Mouse (Mus musculus) G1E (cell line): Measurements from ENCODE around the gene Cyp4f13.

Experiments used
- CTCF ChIP-seq: IDR thresholded peaks from 2 replicates; pipeline ENCODE4 v1.5.1; 2012; ENCODE audit warnings: low read depth, low read length, inconsistent platforms, mixed read lengths
- GATA1 ChIP-seq: IDR thresholded peaks from 2 replicates; pipeline ENCODE4 v1.6.1; 2012; ENCODE audit warnings: borderline replicate concordance, low read length, inconsistent platforms, mixed read lengths

DNA sequence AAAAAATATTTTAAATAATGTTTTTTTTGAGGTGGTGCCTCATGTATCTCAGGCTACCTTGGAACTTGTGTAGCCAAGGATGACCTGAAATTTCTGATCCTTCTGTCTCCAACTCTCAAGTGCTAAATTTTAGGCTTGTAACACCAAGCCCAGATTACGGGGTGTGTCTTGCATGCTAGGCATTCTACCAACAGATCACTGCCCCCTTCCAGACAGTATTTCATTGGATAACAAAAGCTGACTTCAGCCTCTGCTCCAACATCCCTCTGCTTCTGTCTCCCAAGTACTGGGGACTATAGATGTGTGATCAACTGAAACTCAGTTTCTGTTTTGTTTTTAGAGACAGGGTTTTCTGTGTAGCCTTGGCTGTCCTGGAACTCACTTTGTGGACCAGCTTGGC, 23.5 kb downstream of the Cyp4f13 start:
- TF ChIP-seq CTCF (no peak), GATA1 (no peak)
